Mouse (Mus musculus) cerebellum, adult 11-12 months (tissue): ENCODE measurements at regions not wholly inside any gene's neighbourhood (a gene's known extent, or its start where the extent isn't known, plus 50 kb on each side); places are given as distances from the start of the nearest gene placed in this dataset.

Experiments used
- DNase-seq: peaks from one replicate; pipeline ENCODE4 v3.0.0; 2022

DNA sequence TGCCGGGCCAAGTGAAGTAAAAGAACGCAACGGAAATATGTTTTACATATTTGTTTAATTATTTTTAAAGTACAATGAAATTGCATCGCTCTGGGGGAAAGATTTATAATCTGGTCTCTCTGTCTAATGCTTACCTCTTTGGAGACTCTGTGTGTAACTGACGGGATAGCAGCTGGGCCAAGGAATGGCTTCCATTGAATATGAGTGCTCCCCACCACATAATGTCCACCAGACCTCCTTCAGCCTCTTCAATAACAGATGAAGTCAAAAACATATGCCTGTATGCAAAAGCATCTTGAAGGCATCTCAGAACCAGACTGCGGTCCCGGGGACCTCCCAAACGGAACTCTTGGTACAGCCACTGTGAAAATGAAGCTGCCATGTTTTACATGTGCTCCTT is 531.0 kb downstream of the Zfp536 start:
- no peak for DNase-seq

GRCm38 (mm10) chr7:37246156-37246555 is 527.3 kb downstream of the Zfp536 start:
- no peak for DNase-seq

- DNase-seq = no peak
Observed at GRCm38 (mm10) chr7:37254431-37254830, 519.0 kb downstream of the Zfp536 start.

DNA sequence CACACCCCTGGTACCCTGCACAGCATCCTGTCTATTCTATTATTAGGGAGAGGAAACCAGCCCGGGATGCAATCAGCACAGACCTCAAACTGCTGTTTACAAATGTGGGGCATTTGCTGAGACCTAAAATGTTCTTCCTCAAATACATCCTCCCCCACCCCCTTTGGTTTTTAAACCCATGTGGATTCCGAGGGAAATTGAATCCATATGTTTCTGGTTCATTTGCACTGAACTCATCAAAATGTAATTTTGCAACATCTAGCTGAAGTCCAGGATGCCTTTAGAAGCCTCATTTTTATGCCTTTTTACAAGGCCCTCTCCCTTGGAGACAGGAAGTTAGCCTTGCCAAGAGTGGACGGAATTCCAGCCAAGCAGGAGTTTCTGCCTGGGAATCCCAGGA is 517.6 kb downstream of the Zfp536 start:
- DNase-seq = no peak

DNA sequence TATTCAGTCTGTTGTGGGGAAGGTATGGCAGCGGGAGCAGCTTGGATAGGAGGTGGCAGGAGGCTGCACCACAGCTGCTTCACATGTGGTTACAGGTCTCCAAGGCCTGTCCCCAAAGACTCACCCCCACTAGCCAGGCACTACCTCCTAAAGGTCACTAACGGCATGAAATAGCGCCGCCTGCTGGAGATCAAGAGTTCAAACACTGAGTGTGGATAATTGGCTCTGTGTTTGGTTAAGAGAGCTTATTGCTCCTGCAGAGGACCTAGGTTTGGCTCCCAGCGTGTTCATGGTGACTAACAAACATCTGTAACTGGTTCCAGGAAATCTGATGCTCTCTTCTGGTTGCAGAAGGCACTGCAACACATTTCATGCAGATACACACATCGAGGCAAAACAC is 514.1 kb downstream of the Zfp536 start:
- DNase-seq = no peak

- DNase-seq = no peak
Observed at GRCm38 (mm10) chr7:37262846-37263245, 510.6 kb downstream of the Zfp536 start.

DNA sequence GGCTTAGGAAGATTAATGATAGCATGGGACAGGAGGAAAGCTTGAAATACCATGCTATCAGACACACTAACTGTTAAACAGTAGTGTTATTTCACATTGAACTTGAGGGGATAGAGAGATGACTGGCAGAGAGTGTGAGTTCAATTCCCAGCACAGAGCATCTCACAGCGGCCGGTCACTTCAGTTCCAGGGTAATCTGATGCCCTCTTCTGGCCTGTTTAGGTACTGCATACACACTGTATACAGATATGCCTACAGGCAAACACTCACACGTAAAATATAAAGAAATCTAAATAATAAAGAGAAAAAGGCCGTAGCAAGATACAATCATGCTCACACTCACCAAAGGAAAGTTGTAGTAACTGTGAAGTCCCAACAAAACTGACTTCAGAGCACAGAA is 506.0 kb downstream of the Zfp536 start:
- no peak for DNase-seq

- no peak for DNase-seq
Observed at GRCm38 (mm10) chr7:37270841-37271240, 502.6 kb downstream of the Zfp536 start.

DNA sequence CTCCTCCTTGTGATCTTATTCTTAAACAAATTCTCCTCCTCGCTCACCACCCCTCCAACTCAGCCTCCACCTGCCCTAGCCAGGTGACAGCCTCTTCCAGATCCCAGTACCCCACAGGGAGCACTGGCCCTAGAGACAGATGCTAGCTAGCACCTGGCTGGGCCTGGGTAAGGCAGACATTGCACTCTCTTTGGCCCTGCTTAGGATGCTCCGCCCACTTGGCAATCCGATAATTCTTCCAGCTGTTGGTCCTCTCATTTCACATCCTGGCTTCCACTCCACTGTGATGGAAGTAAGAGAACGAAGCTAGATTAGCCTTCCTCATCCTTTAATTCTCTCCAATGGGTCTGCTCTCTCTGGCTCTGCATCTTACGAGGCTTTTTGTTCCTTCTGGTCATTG is 483.4 kb downstream of the Zfp536 start:
- no peak for DNase-seq

DNA sequence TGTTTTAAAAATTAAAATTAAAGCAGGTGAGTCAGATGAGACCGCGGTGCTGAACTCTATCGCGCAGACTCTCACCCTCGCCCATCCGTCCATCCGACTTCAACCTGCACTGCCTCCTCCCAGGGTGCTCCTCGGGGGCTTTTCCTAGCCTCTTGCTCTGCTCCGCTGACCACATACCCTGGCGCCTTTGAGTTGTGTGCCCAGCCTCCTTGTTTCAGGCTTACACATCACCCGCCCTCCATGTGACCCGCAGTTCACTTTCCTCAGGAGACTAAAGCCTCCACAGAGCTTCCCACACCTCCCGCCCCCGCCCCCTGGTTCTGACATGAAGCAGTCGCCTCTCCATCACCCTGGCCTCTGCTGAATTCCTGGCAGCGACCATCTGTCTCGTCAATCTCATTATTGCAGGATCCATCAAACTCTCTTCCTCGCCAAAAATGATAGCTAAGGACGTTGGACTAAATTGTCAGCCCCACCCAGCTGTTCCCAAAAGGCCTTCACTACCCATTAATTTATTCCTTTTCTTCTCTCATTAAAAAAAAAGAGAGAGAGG is 482.9 kb downstream of the Zfp536 start:
- no peak for DNase-seq

DNA sequence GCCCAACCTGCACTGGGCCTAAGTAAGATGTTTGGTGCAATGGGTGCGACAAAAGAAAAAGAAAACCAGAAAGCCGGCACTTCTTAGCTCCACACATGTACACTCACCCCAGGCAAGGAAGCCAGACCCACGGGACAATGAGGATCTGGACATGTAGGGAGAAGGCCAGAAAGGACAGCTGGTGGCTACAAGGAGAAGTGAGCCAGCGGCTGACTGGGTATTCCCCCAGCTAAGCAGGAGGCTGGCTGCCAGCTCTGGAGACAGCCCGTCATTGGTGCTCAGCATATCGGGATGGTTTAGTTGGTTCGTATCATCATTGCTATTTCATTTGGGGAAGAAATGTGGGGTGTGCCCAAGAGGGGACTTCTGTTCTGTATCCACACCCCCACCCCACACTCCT is 481.7 kb downstream of the Zfp536 start:
- peak; percentile 18 for DNase-seq

DNA sequence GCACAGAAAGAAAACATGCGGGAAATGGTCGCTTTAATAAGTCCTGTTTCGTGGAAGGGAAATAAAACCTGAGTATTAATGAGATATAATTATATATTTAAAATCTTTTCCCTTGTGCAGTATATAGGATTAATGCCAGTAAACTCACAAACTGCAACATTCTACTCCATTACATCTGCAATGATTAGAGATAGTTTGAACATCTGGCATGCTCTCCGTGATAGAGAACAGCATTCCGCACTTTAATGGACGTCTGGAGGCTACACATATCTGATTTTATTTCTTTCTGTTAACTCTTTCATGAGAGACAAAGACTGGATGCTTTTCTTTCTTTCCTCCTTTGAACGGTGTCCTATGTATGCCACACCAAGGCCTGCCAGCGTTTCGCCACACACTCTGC is 480.9 kb downstream of the Zfp536 start:
- DNase-seq = no peak

- DNase-seq = no peak
Observed at GRCm38 (mm10) chr7:37298888-37299287, 474.6 kb downstream of the Zfp536 start.

- no peak for DNase-seq
Observed at GRCm38 (mm10) chr7:37305463-37305862, 468.0 kb downstream of the Zfp536 start.

- DNase-seq = no peak
Observed at GRCm38 (mm10) chr7:37307191-37307590, 466.2 kb downstream of the Zfp536 start.

DNA sequence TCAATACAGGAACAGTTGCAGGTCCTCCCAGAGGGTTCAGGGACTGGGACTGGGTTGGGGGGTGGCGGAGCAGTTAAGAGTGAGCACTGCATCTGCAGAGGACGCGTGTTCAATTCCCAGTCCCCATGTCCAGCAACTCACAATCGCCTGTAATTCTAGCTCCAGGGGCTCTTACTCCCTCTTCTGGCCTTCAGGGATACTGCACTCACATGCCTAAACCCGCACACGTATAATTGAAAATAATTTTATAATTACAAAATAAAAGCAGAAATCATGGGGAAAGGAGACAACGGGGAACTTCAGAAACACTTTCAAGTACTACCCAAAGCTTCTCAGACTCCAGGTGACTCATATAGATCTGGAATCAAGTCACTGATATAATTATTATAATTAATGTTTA is 448.8 kb downstream of the Zfp536 start:
- no peak for DNase-seq

DNA sequence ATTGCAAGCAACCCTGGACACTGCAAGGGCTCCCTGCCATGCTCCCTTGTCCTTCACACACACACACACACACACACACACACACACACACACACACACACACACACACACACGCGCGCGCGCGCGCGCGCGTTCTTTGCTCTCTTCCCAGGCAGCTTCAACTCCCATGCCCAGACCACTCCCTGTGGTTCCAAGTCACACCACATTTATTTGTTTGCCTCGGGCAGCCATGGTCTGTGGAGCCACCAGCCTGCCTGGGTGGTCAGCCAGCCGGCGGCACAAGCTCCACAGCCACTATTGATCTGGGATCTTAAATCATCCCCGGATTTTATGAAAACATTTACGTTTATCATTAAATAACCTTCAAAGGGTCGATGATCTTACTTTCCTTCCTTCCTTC is 440.0 kb downstream of the Zfp536 start:
- DNase-seq = no peak

GRCm38 (mm10) chr7:37335212-37335611 is 438.2 kb downstream of the Zfp536 start:
- no peak for DNase-seq

GRCm38 (mm10) chr7:37336171-37336850 is 437.1 kb downstream of the Zfp536 start:
- DNase-seq = peak; percentile 64

- DNase-seq = peak; percentile 95
Observed at GRCm38 (mm10) chr7:37336851-37337531, 436.4 kb downstream of the Zfp536 start.

- peak; percentile 68 for DNase-seq
Observed at GRCm38 (mm10) chr7:37337616-37338015, 435.8 kb downstream of the Zfp536 start.

- DNase-seq = peak; percentile 61
Observed at GRCm38 (mm10) chr7:37338067-37338501, 435.4 kb downstream of the Zfp536 start.

GRCm38 (mm10) chr7:37342613-37343012 is 430.8 kb downstream of the Zfp536 start:
- DNase-seq = peak; percentile 59

DNA sequence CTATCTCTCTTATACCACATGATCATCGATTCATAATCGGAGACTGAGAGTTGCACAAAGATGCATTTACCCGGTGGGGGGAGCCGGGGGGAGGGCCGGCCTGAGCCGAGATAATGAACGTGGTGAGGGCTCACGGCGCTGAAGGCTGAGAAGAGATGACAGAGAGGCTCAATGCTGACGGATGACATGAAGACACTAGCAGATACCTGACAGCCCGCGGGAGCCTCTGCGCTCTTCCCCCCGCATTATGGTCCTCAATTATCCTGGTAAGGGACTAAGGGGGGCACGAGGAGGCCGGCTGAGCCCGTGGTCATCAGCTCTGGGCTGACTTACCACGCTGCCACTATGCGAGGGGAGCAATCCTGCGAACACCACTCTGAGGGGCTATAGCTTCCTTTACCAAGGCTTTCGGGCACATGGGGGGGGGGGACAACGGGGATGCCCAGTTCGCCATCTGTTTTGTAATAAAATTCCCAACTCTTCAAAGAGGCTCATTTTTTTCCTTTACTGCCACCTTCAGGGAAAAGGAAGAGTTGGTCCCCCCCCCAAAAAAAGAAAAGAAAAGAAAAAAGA is 430.3 kb downstream of the Zfp536 start:
- peak; percentile 65 for DNase-seq
